Mouse (Mus musculus): ENCODE data around the gene C2cd2l. TPM values are rescaled to one million over a fixed set of nuclear protein-coding genes. Genes with fewer than 3 reads are reported as not detected.

The C2cd2l gene
- 10.5 TPM for polyA plus RNA-seq (2017; shearing (Covaris generic))

DNA sequence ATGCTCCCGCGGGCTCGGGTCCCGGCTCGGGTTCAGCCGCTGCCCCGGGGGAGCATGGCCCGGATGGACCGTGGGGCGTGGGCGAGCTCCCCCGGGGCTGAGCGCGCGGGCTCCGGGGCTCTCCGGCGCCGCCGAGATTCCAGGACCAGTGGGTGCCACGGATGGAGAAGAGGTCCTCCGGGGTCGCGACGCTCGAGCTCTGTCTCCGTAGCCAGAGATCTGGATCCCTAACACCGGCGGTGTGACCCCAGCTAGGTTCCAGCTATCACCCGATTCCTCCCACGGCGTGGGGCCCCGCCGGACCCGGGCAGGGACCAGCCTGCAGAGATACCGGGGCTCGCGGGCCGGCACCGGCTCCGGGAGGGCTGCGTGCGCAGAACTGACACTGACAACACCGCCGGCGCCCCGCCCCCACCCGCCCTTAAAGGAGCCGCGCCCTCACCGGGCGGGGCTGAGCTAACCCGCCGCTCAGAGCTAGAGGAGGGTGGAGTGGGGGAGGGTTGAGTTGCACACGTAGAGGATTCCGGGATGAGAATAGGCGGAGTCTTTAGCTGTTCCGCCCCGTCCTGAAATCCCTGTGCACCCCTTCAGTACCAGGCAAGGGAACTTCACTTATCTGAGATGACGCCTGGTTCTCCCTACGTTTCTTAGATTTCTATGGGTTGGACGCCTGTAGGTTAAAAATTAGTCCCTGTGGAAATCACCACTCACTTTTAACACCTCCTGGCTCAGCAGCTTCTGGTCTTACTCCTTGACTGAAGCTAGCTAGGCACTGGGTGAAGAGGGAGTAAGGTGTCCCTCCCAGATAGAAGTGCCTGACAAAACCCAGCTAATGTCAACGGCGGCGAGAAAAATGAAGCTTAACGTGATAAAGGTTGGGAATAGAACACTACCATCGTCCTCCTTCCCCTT, at the start of gene C2cd2l:
TSS of gene C2cd2l (minus strand) at position 399 of the 912 bp plus-strand sequence.

DNA sequence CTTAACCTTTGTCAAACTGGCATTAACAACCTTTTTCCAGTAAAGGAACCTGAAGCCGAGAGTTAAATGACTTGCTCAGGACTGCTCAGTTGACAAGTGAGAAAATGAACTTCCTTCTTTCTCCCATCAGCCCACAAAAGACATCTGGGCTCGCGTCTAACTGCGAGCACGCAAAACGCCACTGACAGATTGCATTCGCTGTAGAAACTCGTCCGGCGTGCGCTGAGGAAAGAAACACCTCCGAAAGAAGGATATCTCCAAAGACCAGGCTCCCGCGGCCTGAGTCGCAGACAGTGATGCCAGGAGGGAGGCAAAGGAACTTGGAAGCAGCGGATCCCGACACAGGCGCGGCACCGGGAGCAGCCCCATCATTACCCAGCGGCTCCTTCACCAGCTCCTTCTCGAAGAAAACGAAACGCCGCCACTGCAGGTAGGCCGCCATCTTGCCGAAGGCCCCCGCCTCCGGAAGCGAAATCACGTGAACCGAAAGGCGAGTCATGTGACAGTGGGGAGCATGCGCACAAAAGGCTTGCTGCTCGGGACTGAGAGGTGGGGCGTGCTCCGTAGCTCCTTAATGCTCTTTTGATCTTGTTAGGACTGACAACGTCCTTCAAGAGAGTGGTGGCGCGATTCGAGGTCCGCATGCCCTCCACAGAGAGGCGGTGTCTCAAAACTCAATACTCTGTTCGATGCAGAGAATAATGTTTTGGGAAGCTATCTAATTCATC, 41.3 kb upstream of the C2cd2l start, which contains the start of gene Vps11:
TSS of gene Vps11 (minus strand) at position 481 of the 728 bp plus-strand sequence.

DNA sequence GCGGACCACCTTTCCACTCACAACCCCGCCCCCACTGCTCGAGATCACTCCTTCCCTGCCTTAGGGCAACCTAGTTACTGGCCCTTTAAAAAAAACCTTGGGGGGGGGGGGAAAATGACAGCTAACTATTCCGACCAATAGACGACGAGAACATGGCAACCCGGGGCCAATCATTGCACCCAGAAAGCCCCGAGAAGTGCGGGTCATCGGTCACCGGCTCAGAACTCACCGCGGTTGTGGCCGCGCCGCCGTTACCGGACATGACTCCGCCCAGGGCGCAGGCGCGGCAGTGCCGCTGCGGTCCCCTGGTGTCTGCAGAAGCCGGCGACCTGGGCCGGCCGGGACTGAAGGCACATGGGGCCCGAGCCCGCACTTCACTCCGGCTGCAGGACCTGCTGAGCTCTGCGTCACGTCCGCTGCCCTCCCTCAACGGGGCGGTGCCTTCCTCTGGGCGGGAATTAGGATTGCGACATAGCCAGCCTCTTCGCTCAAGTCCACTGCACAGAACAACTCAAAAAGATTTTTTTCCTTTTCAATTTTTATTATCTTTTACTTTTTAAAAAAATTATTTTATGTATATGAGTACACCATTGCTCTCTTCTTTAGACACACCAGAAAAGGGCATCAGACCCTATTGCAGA, 23.8 kb upstream of the C2cd2l start, which contains the start of gene Hmbs:
TSS of gene Hmbs (minus strand) at position 448 of the 641 bp plus-strand sequence.

DNA sequence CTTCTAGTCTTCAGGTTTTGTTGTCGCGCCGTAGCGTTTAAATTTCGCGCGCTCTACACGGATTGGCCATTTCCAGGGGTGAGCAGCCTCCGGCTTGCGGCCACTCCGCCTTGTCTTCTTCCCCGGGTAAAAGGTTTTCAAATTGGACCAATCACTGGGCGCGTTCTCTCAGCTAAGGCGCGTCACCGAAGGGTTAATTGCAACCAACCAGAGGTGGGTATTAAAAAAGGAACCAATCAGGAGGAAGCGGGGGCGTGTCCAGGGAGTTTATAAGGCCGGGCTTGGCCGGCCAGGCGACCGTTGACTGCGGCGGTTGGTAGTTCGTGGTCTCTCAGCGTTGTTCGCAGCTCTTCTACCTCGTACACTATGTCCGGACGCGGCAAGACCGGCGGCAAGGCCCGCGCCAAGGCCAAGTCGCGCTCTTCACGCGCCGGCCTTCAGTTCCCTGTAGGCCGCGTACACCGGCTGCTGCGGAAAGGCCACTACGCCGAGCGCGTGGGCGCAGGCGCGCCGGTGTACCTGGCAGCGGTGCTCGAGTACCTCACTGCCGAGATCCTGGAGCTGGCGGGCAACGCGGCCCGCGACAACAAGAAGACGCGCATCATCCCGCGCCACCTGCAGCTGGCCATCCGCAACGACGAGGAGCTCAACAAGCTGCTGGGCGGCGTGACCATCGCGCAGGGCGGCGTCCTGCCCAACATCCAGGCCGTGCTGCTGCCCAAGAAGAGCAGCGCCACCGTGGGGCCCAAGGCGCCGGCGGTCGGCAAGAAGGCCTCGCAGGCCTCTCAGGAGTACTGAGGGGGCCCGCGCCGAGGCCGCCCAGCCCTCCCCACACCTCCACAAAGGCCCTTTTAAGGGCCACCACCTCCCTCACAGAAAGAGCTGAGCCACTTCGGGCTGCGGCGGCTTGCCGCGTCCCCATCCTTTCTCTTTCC, 14.6 kb upstream of the C2cd2l start, which contains the start of gene H2afx:
TSS of gene H2afx (plus strand) at position 299 of the 935 bp plus-strand sequence.

DNA sequence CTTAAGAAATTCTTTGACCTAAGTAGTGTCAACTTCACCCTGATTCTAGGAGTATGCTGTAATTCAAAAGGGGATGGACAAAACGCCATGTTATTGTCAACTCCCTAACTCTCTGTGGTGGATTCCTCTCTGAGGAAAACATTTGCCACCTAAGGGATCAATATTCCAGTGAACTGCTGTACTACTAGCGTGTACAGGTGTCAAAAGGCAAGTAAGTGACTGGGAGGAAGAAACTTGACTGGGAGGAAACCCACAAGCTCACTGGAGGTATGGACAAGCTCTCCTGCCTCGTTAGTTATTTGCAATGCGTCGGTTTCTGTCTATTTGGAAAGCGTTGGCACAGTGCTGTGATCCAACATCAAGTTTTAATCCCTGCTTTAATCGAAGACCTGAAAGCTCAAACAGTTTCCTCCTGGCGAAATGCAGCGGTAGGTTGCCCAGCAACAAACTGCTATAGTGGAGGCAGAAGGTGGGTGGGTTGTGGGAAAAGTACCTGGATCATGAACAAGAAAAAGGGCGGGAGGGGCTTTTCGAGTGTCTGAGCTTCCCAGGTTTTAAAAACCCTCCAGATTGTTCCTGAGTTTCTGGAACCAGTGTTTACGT, 5.8 kb upstream of the C2cd2l start, which contains the start of gene Dpagt1:
TSS of gene Dpagt1 (plus strand) at position 252 of the 603 bp plus-strand sequence.

DNA sequence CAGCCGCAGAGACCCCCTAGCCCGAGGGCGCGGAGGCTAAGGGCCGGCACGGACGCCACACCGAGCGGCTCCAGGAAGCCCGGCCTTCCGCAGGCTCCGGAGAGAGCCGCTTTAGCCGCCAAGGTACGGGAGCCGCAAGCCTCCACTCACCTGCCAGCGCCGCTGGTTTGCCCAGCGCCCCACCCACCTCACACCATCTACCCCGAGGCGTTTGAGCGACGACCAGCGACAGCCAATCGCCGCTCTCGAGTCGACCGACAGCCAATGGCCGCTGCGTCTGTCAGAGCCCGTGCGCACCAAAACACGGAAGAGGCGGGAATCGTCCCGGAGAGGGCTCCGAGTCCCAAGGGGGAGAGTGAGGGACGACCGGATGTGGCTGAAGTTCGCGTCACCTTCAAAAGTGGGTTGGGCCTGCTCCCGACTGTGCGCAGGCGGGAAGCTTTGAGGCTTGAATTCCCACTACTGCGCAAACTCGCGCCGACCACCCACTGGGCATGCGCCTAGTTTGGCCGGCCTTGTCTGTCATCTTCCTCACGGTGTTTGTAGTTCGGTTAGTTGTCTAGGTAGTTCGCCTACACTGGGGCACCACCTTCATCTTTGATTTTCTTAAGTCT, 14.5 kb downstream of the C2cd2l start, which contains the start of gene Hinfp:
TSS of gene Hinfp (minus strand) at position 206 of the 614 bp plus-strand sequence.

DNA sequence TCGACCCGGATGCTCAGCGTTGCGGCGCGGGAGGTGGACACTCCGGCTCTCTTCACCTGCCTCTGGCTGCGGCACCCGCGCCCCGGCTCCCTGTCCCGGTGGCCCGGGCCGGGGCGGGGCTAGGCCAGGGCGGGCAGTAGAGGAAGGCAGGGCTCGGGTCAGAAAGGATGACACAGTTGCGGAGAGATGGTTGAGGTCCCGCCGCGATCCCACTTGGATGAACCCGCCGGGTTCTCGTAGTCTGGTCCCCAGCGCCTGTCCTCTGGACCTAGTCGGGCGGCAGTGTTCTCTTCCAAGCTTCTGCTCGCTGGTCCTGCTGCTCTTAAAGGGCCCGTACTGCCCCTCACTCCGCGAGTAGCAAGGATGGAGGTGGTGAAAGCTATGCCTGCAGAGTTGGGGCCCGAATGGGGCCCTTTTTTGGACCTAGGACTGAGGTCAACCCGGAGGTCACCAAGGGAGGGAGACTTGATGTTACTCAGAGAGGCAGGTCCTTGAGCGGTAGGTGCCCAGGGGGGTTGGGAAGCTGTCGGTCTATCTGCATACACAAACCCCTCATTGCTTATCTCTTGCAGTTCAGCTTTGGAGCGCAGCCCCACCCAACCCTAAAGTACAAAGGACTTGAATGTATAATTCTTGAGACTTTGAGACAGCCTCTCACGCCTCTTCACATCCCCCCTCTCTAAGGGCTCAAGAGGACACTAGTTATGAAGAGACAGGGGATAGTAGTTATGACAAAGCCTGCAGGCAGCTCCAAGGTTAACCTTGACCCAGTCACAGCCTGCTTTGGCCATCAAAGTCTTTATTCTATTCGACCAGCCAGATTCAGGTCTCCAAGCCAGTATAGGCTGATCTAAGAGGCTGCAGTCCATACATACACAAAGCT, 31.8 kb downstream of the C2cd2l start, which contains the start of gene Abcg4:
TSS of gene Abcg4 (minus strand) at position 540 of the 883 bp plus-strand sequence.

DNA sequence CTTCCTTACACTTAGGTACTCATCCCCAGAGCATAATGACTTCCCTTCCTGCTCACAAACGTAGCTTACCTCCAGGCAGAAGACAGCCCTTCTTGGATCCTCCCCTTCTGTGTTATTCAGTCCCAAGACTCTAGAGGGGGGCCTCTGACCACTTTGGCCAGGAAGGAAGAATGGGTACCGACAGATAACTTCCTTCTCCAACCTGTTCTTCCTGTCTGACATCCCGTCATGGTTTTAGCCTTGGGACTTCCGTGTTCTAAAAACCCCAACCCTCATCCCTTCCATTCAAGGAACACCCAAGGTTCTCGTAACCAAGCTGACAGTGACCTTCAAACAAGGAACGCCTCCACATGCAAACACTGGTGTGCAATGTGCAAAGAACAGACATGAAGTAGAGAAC, 51.7 kb downstream of the C2cd2l start, which contains the start of gene Nlrx1:
TSS of gene Nlrx1 (minus strand) at position 168 of the 400 bp plus-strand sequence.

Other genes with a start within 250 kb of the C2cd2l start
- gene Mfrp, start 218.6 kb downstream of the C2cd2l start, polyA plus RNA-seq (2017; shearing (Covaris generic)): 0.40 TPM
- not detected for gene C1qtnf5, start 213.0 kb downstream of the C2cd2l start, polyA plus RNA-seq (2017; shearing (Covaris generic))
- not detected for gene Gm49380, start 206.8 kb downstream of the C2cd2l start, polyA plus RNA-seq (2017; shearing (Covaris generic))
- 16.8 TPM for gene Rnf26, start 206.8 kb downstream of the C2cd2l start, polyA plus RNA-seq (2017; shearing (Covaris generic))
- 0.35 TPM for gene Mcam, start 185.8 kb downstream of the C2cd2l start, polyA plus RNA-seq (2017; shearing (Covaris generic))
- 37.6 TPM for gene Cbl, start 86.2 kb downstream of the C2cd2l start, polyA plus RNA-seq (2017; shearing (Covaris generic))
- not detected for gene Ccdc153, start 79.6 kb downstream of the C2cd2l start, polyA plus RNA-seq (2017; shearing (Covaris generic))
- 0.22 TPM for gene Pdzd3, start 68.8 kb downstream of the C2cd2l start, polyA plus RNA-seq (2017; shearing (Covaris generic))
- gene Nlrx1, start 51.7 kb downstream of the C2cd2l start, polyA plus RNA-seq (2017; shearing (Covaris generic)): 12.4 TPM
- 0.26 TPM for gene Abcg4, start 31.7 kb downstream of the C2cd2l start, polyA plus RNA-seq (2017; shearing (Covaris generic))
- 34.6 TPM for gene Hinfp, start 14.6 kb downstream of the C2cd2l start, polyA plus RNA-seq (2017; shearing (Covaris generic))
- 26.9 TPM for gene Dpagt1, start 5.7 kb upstream of the C2cd2l start, polyA plus RNA-seq (2017; shearing (Covaris generic))
- gene H2afx, start 14.4 kb upstream of the C2cd2l start, polyA plus RNA-seq (2017; shearing (Covaris generic)): 32.6 TPM
- 31.2 TPM for gene Hmbs, start 23.9 kb upstream of the C2cd2l start, polyA plus RNA-seq (2017; shearing (Covaris generic))
- gene Vps11, start 41.4 kb upstream of the C2cd2l start, polyA plus RNA-seq (2017; shearing (Covaris generic)): 88.4 TPM
- 27.5 TPM for gene Hyou1, start 59.2 kb upstream of the C2cd2l start, polyA plus RNA-seq (2017; shearing (Covaris generic))
- gene Slc37a4, start 76.6 kb upstream of the C2cd2l start, polyA plus RNA-seq (2017; shearing (Covaris generic)): 36.2 TPM
- 1,500 TPM for gene Rps25, start 86.9 kb upstream of the C2cd2l start, polyA plus RNA-seq (2017; shearing (Covaris generic))
- gene Trappc4, start 87.3 kb upstream of the C2cd2l start, polyA plus RNA-seq (2017; shearing (Covaris generic)): 141 TPM
- gene Ccdc84, start 98.3 kb upstream of the C2cd2l start, polyA plus RNA-seq (2017; shearing (Covaris generic)): 67.9 TPM
- gene Foxr1, start 120.9 kb upstream of the C2cd2l start, polyA plus RNA-seq (2017; shearing (Covaris generic)): 0.20 TPM
- gene Upk2, start 134.7 kb upstream of the C2cd2l start, polyA plus RNA-seq (2017; shearing (Covaris generic)): not detected
- gene Bcl9l, start 162.5 kb upstream of the C2cd2l start, polyA plus RNA-seq (2017; shearing (Covaris generic)): 7.2 TPM
- 152 TPM for gene Cxcr5, start 241.6 kb upstream of the C2cd2l start, polyA plus RNA-seq (2017; shearing (Covaris generic))

All from inflammation-experienced regulatory T-cells, adult 16 weeks (primary cell).